Mouse (Mus musculus): ENCODE measurements around the gene Ankmy2.

GRCm38 (mm10) chr12:36126049-36126448 is 30.9 kb upstream of the Ankmy2 start:
- TF ChIP-seq CTCF (IDR thresholded peaks at IDR 0.05; ENCODE audit: borderline replicate concordance, control insufficient read depth, extremely low read depth, insufficient read depth, low read length, poor library complexity) = no peak
- TF ChIP-seq POLR2A (IDR thresholded peaks at IDR 0.05; ENCODE audit: control insufficient read depth, extremely low read depth, insufficient read depth, low read length, poor library complexity) = no peak
